Mouse (Mus musculus) midbrain, embryonic 12.5 days (tissue): ENCODE data around the gene Tsga10ip. TPM values are rescaled to one million over a fixed set of nuclear protein-coding genes. Genes with fewer than 3 reads are reported as not detected.

ENCODE experiments used
- ATAC-seq: fragments of 200-750 bp; cut with Nextera tagmentation; 2 replicates; pipeline ENCODE4 v1.8.0; 2017; ENCODE audit warnings: low read depth, moderate TSS enrichment, moderate library complexity; ENCODE audit not compliant: low FRiP score
- H3K27ac ChIP-seq: fragments of 300-500 bp; sonication (generic); replicated peaks from 2 replicates; pipeline ENCODE4 v1.5.1; 2016; ENCODE audit warnings: mild to moderate bottlenecking
- H3K27me3 ChIP-seq: fragments of 300-500 bp; sonication (generic); 2 replicates; pipeline ENCODE4 v1.6.1; 2016; ENCODE audit warnings: mild to moderate bottlenecking
- H3K36me3 ChIP-seq: fragments of 300-500 bp; sonication (generic); 2 replicates; pipeline ENCODE4 v1.6.1; 2016
- H3K4me1 ChIP-seq: fragments of 300-500 bp; sonication (generic); 2 replicates; pipeline ENCODE4 v1.6.1; 2016
- H3K4me2 ChIP-seq: fragments of 300-500 bp; sonication (generic); replicated peaks from 2 replicates; pipeline ENCODE4 v1.6.1; 2016; ENCODE audit warnings: mild to moderate bottlenecking, moderate library complexity
- H3K4me3 ChIP-seq: fragments of 300-500 bp; sonication (generic); 2 replicates; pipeline ENCODE4 v1.5.1; 2016; ENCODE audit warnings: mild to moderate bottlenecking
- H3K9ac ChIP-seq: fragments of 300-500 bp; sonication (generic); replicated peaks from 2 replicates; pipeline ENCODE4 v1.6.1; 2016; ENCODE audit warnings: mild to moderate bottlenecking, moderate library complexity
- H3K9me3 ChIP-seq: fragments of 300-500 bp; sonication (generic); 2 replicates; pipeline ENCODE4 v1.6.1; 2016; ENCODE audit warnings: mild to moderate bottlenecking
- WGBS: fragments of 180-500 bp; shearing (Covaris S2); methylation state at CpG from one replicate; pipeline ENCODE4 v1.1.7; 2016; 5-methylcytosine and 5-hydroxymethylcytosine counted together
- polyA plus RNA-seq: library from polyadenylated mRNA; unstranded; fragments of >200 nt; fragmentation: Nextera tagmentation; extraction: Ambion mirVana; gene quantifications from 2 replicates; pipeline ENCODE4 v1.2.1, GENCODE M21; 2016

Gene Tsga10ip
- polyA plus RNA-seq = 0.17 and 0.28 TPM in 2 replicates

DNA sequence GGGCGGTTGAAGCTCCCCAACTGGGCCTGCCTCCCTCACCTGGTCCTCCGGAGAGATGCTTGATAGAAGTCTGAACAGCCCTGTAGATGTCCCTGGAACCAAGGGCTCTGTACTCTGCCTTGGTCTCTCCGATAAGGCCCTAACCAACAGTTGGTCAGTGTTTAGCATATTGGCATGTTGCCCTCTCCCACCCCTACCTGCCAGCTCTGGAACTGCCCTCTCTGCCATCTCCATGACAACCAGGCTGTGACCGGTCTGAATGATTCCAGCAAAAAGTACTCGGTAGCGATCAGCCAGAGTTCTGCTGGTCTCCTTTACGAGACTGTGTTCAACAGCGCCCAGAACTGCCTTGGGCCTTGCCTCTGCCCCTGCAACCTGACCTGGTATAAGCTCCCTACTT, at the start of gene Tsga10ip:
Tsga10ip (minus strand) TSS at position 234 of the 400 bp plus-strand sequence.
- WGBS = 75% methylated on average over 8 of the region's 8 CpGs
- Histone ChIP-seq H3K9ac (no peak within 1 kb of the TSS), H3K4me3 (no peak within 1 kb of the TSS)

DNA sequence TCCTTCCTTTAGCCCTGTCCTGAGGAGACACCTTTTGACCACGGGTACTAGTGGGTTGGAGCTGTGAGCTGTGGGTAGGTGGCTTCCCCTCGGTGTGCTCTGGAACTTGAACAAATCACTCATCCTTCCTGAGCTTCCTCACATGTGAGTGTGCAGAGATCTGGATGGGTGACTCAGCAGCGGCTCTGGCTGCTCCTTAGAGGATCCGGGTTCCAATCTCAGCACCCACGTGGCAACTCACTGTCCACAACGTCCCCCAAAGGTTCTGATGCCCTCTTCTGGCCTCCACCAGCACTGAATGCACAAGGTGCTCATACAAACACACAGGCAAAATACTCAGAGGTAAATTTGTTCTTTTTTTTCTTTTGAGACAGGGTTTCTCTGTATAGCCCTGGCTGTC, 49.4 kb upstream of the Tsga10ip start:
- no peak for ATAC-seq
- H3K4me2 ChIP-seq = no peak overlapping the region

More for the DNA sequence above, at the start of gene Tsga10ip:
- Histone ChIP-seq H3K36me3 (no peaks in the 10 kb centered on the region), H3K4me1 (peaks cover 4% of the 10 kb centered on the region), H3K27ac (no peak within 1 kb of the TSS), H3K9me3 (no peaks in the 10 kb centered on the region), H3K4me2 (no peak within 1 kb of the TSS), H3K27me3 (no peaks in the 10 kb centered on the region)
- ATAC-seq = no peak

DNA sequence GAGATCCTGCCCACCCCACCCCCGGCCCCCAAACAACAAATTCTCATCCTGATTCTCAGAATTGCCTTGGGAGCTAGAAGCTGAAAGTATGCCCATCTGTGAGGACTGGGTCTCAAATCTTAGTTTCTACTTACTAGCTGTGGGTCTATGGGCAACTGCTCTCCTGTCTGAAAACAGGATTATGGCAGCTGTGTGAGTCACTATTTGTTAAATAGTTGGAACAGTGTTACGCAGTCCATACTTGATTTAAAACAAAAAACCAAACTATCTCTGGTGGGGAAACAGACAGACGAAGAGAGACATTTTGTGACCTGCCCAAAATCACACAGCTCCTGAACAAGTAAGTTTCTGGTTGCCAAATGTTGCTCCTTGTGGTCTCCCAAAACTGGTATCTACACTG, 47.3 kb upstream of the Tsga10ip start:
- Histone ChIP-seq H3K9ac (no peak overlapping the region), H3K4me3 (no peak overlapping the region), H3K4me1 (peaks cover 15% of the 10 kb centered on the region), H3K36me3 (peaks cover 10% of the 10 kb centered on the region; the same call in 1 of the 2 replicates), H3K9me3 (no peaks in the 10 kb centered on the region), H3K27me3 (peaks cover 73% of the 10 kb centered on the region), H3K4me2 (no peak overlapping the region), H3K27ac (no peak overlapping the region)
- 86% methylated on average over 3 of the region's 3 CpGs for WGBS
- no peak for ATAC-seq

More for the DNA sequence above, 49.4 kb upstream of the Tsga10ip start:
- Histone ChIP-seq H3K36me3 (peaks cover 10% of the 10 kb centered on the region; the same call in 1 of the 2 replicates), H3K4me3 (no peak overlapping the region), H3K9ac (no peak overlapping the region), H3K9me3 (no peaks in the 10 kb centered on the region), H3K27ac (no peak overlapping the region), H3K4me1 (peaks cover 33% of the 10 kb centered on the region), H3K27me3 (peaks cover 52% of the 10 kb centered on the region)
- WGBS = 79% methylated on average over 6 of the region's 6 CpGs

DNA sequence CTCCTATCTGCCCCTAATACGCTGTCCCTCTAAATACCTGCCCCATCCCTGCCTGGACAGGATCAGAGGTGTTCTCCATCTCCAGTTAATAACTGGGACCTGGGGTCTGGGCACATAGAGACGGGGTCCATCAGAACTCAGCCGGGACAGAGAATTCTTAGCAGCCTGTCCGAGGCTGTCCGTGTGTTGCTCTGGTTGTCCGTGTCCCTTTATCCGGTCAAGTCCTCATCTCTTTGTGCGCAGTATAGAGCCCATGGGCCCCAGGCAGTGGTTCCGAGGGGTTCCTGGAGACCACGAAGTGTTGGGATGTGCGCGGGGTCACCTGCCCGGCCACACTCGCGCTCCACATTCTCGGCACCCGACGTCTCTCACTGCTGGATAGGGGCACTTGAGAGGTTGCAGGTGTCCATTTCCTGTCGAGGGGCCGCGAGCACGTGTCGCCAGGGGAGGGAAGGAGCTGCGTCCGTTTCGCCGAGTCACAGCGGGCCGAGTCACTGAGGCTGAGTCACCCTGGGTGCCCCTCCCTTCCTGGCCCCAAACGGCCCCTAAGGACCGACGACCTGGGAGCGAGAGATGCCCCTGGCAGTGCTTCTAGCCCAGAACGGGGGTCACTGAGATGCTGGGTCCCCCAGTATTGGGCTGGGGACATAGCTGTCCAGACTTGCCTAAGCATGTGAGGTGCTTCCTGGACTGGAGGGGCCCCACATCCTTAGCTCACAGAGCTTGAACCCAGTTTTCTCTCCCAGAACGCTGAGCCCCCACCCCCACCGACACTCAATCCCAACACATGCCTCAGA, 46.2 kb upstream of the Tsga10ip start:
- Histone ChIP-seq H3K4me3 (peak overlapping the region; percentile 49), H3K9ac (peak overlapping the region; percentile 59; the same call in 1 of the 2 replicates), H3K4me1 (peaks cover 15% of the 10 kb centered on the region), H3K36me3 (0 out of 2 replicates have a peak, but pooled peaks cover under 1% of the 10 kb centered on the region), H3K27me3 (peaks cover 84% of the 10 kb centered on the region), H3K9me3 (no peaks in the 10 kb centered on the region), H3K27ac (no peak overlapping the region), H3K4me2 (peak overlapping the region; percentile 97)
- 11% methylated on average over 36 of the region's 36 CpGs for WGBS
- no peak for ATAC-seq

DNA sequence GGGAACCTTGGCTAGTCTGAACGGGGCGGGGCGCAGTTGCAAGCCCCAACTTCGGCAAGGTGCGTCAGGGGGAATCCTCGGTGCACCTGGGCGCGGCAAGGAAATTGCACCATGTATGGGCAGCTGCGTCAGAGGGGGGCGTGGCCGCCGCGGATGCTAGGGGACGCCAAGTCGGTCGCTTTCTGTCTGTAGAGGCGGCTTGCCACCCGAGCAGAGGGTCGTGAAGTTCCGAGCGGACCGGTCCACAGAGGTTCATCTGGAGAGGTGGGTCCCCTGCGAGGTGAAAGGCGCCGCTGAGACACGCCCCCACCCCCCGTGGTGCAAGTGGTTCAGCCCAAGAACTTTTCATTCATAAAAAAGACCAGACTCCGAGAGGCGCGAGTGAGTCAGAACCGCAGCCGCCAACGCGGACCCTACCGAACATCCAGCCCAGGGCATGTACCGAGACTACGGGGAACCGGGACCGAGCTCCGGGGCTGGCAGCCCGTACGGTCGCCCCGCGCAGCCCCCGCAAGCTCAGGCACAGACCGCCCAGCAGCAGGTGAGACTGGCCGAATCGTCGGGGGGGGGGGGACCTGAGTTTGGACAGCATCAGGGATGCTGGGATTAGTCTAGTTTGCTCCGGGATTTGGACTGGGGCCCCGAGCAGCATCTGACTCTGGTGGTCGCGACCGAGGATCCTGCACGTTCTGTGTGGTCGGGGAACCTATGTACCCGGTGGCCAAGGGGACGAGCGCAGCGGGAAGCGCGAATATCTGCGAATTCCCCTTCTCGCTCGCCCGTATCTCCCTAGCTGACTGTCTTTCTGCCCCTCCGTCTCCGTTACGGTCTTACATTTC, 45.4 kb upstream of the Tsga10ip start, which contains the start of gene Fosl1:
Fosl1 (plus strand) TSS at position 33 of the 839 bp plus-strand sequence.
- H3K4me3 ChIP-seq = peak within 1 kb of the TSS; percentile 49
- H3K27ac ChIP-seq = no peak within 1 kb of the TSS
- H3K4me1 ChIP-seq = peaks cover 15% of the 10 kb centered on the region
- peak within 1 kb of the TSS; percentile 59 for H3K9ac ChIP-seq
- 1% methylated on average over 70 of the region's 70 CpGs for WGBS
- peaks cover 84% of the 10 kb centered on the region for H3K27me3 ChIP-seq
- peak within 1 kb of the TSS; percentile 97 for H3K4me2 ChIP-seq
- ATAC-seq = peak; percentile 49; the same call in 1 of the 2 replicates
- no peaks in the 10 kb centered on the region for H3K9me3 ChIP-seq
- H3K36me3 ChIP-seq = no peaks in the 10 kb centered on the region

DNA sequence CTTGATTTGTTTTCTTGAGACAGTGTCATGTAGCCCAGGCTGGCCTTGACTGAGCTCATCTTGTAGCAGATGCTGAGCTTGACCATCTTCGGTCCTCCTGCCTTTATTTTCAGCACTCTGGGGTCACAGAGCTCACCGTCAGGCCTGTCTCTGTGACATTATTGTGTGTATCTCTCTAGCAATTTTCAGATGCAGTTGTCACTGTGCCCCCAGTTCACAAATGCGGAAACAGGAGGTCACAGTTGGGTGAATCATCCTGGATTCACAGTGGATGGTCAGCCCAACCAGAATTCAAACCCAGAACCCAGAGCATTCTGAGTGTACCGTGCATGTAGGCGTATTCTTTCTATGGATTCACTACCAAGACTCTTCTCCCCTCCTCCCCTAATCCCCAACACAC, 43.4 kb upstream of the Tsga10ip start:
- no peaks in the 10 kb centered on the region for H3K9me3 ChIP-seq
- H3K4me1 ChIP-seq = peaks cover 15% of the 10 kb centered on the region
- H3K36me3 ChIP-seq = no peaks in the 10 kb centered on the region
- peaks cover 72% of the 10 kb centered on the region for H3K27me3 ChIP-seq
- ATAC-seq = no peak
- H3K27ac ChIP-seq = no peak overlapping the region
- no peak overlapping the region for H3K4me3 ChIP-seq
- no peak overlapping the region for H3K9ac ChIP-seq
- 90% methylated on average over 5 of the region's 5 CpGs for WGBS
- no peak overlapping the region for H3K4me2 ChIP-seq

DNA sequence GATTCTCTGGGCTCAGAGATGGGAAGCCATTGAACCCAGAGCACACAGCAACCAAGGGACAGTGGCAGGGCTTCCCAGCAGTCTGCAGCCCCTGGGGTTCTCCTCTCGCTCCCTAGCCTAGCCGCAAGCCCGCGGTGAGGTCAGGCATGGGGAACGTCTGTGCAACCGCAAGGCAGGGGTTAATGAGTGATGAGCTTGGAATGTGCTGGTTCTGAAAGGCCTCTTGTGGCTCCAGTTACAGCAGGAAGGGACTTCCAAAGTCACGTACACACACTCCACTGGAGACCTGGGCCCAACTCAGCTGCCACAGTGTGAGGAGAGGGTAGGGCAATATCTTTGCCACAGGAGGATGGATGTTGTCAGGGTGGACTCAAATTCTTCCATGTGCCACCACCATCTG, 42.6 kb upstream of the Tsga10ip start:
- WGBS = 40% methylated on average over 7 of the region's 7 CpGs

DNA sequence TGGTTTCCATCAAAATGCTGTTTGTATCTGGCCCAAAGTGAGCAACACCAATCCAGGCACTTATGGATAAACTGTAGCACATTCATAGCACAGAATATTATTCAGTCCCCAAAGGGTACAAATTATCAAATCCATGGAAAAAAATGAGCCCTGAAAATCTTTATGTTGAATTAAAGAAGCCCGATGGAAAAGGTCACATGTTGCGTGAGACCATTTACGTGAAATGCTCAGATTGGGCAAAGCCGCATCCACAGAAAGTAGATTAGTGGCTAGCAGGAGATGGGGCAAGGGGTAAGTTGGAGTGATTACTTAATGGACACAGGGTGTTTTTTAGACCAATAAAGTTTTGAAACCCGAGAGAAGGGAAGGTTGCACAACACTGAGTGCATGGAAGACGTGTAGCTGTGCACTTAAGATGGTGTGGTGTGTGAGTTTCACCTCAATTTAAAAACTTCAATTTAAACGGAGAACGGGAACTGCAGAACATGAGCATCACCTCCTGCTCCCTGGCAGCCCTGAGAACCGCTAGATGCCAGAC, 42.1 kb upstream of the Tsga10ip start:
- Histone ChIP-seq H3K9me3 (no peaks in the 10 kb centered on the region), H3K36me3 (no peaks in the 10 kb centered on the region), H3K4me3 (no peak overlapping the region), H3K27ac (no peak overlapping the region), H3K9ac (no peak overlapping the region), H3K4me2 (no peak overlapping the region), H3K27me3 (peaks cover 59% of the 10 kb centered on the region), H3K4me1 (peaks cover 15% of the 10 kb centered on the region)
- WGBS = 74% methylated on average over 9 of the region's 9 CpGs
- no peak for ATAC-seq

More for the DNA sequence above, 42.6 kb upstream of the Tsga10ip start:
- Histone ChIP-seq H3K4me2 (no peak overlapping the region), H3K4me3 (no peak overlapping the region), H3K27me3 (peaks cover 64% of the 10 kb centered on the region), H3K9ac (no peak overlapping the region), H3K27ac (no peak overlapping the region), H3K4me1 (peaks cover 15% of the 10 kb centered on the region), H3K9me3 (no peaks in the 10 kb centered on the region), H3K36me3 (no peaks in the 10 kb centered on the region)
- ATAC-seq = no peak

DNA sequence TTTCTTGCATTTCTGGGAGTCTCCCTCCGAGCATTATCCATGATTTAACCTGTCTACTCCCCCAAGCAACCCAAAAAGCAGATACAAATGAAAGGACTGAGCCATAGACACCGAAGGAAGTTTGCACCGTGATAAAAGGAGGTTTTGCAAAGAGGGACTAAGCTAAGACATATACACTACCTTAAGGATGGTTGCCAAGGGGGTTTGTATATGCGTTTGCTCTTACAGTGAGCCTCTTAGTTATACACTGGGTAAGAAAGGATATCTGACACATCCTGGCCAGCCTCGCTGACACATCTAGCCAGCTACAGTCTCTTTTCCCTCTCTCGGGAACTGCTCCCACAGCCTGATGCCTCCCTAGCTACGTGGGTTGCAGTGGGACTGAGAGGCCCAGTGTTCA, 31.6 kb upstream of the Tsga10ip start:
- Histone ChIP-seq H3K27me3 (peaks cover 8% of the 10 kb centered on the region; the same call in 1 of the 2 replicates), H3K4me3 (no peak overlapping the region), H3K9me3 (no peaks in the 10 kb centered on the region), H3K9ac (no peak overlapping the region), H3K36me3 (no peaks in the 10 kb centered on the region), H3K4me2 (peak overlapping the region; percentile 49), H3K4me1 (peaks cover 8% of the 10 kb centered on the region), H3K27ac (no peak overlapping the region)
- 72% methylated on average over 7 of the region's 7 CpGs for WGBS
- ATAC-seq = no peak

DNA sequence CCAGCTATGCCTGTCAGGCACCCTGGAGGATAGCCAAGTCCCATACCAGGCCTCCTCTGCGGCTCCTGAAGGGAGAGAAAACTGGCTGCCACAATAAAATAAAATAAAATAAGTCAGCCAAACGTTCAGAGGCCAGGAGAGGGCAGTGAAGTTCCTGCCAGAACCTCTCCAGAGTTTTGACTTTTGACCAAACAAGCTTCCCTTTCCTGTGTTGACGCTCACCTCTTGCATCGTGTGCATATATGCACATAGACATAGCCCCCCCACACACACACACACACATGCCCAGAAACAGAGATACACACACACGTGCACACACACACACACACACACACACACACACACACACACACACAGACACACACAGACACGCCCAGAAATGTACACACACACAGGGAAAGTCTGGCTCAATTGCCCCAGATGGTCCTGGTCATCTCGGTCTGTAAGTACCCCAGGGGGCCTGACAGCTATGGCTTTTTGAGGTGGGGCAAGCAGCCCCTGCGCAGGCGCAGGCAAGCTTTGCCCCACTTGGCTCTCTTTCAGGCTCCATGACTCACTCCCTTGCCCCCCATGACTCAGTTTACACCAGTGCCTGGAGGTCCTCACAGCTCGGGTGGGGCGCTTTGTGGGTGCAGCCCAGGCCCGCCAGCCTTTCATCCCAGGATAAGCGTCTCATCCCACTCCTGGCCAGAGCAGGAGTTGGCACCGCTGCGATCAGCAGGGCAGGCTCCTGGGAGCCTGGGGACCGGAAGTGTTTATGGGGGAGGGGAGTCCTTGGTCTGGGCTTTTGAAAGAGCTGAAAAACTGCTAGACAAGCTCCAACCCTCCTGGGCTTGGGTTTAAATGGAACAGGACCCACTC, 30.9 kb upstream of the Tsga10ip start:
- Histone ChIP-seq H3K4me1 (peaks cover 8% of the 10 kb centered on the region), H3K4me3 (peak overlapping the region; percentile 23), H3K27ac (no peak overlapping the region), H3K27me3 (peaks cover 8% of the 10 kb centered on the region; the same call in 1 of the 2 replicates), H3K9me3 (no peaks in the 10 kb centered on the region), H3K9ac (peak overlapping the region; percentile 31; the same call in 1 of the 2 replicates), H3K4me2 (peak overlapping the region; percentile 49), H3K36me3 (no peaks in the 10 kb centered on the region)
- no peak for ATAC-seq
- WGBS = 17% methylated on average over 16 of the region's 16 CpGs

DNA sequence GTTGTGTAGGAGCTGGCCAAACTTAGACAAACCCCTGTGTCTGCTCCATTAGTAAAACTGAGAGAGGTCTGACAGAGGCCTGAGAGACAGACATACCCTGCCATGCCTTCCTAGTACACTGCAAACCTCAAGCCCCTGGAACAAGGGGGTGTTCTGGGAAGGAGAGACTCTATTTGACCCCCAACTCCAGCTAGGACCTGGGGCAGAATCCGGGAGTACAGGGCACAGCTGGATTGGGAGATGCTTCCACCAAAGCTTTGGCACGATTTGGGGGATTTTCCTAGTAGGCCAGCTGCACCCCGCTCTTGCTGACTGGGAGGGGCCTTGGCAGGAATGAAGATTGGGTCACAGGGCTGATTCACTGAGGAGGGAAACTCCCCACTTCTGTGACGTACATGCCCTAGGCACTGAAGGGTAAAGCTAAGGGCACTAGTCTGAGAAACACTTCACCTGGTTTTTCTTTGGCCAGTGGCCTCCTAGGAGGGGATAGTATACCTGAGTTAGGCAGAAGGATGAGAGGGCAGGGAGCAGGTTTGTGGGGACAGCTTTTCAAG, 29.7 kb upstream of the Tsga10ip start:
- H3K27ac ChIP-seq = no peak overlapping the region
- peaks cover 4% of the 10 kb centered on the region for H3K36me3 ChIP-seq
- no peak overlapping the region for H3K9ac ChIP-seq
- WGBS = 70% methylated on average over 4 of the region's 4 CpGs
- ATAC-seq = no peak
- peaks cover 10% of the 10 kb centered on the region for H3K4me1 ChIP-seq
- no peak overlapping the region for H3K4me3 ChIP-seq
- no peaks in the 10 kb centered on the region for H3K9me3 ChIP-seq
- no peak overlapping the region for H3K4me2 ChIP-seq
- peaks cover 5% of the 10 kb centered on the region; the same call in 1 of the 2 replicates for H3K27me3 ChIP-seq
